Mouse (Mus musculus): ENCODE data around the gene Xrcc1. TPM values are rescaled to one million over a fixed set of nuclear protein-coding genes. Genes with fewer than 3 reads are reported as not detected.
"Not testable (repeated sequence)": the region's sequence is repeated elsewhere in the genome, so short reads cannot be mapped to it uniquely, and the experiment has no call there.

Gene Xrcc1
- polyA plus RNA-seq, 1 experiment from 2014 or later = 57.4 TPM

DNA sequence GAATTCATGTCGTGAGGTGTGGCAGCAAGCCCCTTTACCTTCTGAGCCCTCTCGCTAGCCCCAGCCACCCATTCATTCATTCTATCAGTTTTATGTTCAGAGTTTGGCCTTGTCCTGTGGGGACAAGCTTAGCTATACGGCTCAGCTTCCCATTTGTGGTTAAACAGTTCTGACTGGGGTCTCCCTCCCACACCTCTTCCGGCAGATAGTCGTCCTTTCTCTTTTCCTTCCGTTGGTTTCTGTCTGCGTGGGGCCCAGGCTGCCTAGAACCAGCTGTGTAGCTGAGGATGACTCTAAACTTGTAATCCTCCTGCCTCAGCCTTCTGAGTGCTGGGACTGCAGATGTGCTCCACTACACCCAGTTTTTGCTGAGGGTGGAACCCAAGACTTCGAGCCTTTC lies 71.7 kb downstream of the Xrcc1 start:
- no peak for ATAC-seq (ENCODE audit: insufficient number of reproducible peaks, insufficient read depth, low FRiP score, low read depth)
- Histone ChIP-seq H3K4me1 (ENCODE audit: control insufficient read depth in 2 of 2, insufficient read depth in 2 of 2, low read length in 2 of 2) (peaks cover 0 to under 1% of the 10 kb centered on the region in 2 experiments; a peak in 2 of 4 replicates), H3K4me3 (ENCODE audit: control insufficient read depth in 1 of 2, insufficient read depth in 1 of 2, low read depth in 1 of 2, low read length in 2 of 2) (no peak overlapping the region), H3K27ac (replicated peaks in 1 of 2; ENCODE audit: control insufficient read depth in 1 of 2, insufficient read depth in 1 of 2, low read depth in 2 of 2, low read length in 2 of 2) (no peak overlapping the region), H3K27me3 (ENCODE audit: control insufficient read depth, insufficient read depth, low read length) (peaks cover 13% of the 10 kb centered on the region), H3K36me3 (ENCODE audit: control insufficient read depth, insufficient read depth, low read length) (no peaks in the 10 kb centered on the region), H3K9me3 (ENCODE audit: control insufficient read depth, low read length) (0 out of 2 replicates have a peak, but pooled peaks cover 4% of the 10 kb centered on the region), H3K9ac (ENCODE audit: low read length) (no peak overlapping the region), H3K4me2 (ENCODE audit: low read length) (no peak overlapping the region)
- WGBS = 67% methylated on average over 8 of the region's 8 CpGs

DNA sequence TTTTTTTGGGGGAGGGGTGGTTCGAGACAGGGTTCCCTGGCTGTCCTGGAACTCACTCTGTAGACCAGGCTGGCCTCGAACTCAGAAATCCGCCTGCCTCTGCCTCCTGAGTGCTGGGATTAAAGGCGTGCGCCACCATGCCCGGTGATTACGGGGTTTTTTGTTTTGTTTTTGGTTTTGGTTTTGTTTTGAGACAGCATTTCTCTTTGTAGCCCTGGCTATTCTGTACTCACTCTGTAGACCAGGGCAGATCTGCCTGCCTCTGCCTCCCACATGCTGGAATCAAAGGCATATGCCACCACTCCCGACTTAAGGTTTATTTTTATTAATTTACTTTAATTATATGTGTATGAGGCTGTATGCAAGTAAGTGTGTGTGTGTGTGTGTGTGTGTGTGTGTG lies 72.3 kb downstream of the Xrcc1 start:
- not testable (repeated sequence) for H3K4me3 ChIP-seq (ENCODE audit: control insufficient read depth in 1 of 2, insufficient read depth in 1 of 2, low read depth in 1 of 2, low read length in 2 of 2); H3K36me3 ChIP-seq (ENCODE audit: control insufficient read depth, insufficient read depth, low read length); H3K27me3 ChIP-seq (ENCODE audit: control insufficient read depth, insufficient read depth, low read length); H3K4me1 ChIP-seq (ENCODE audit: control insufficient read depth in 2 of 2, insufficient read depth in 2 of 2, low read length in 2 of 2); H3K27ac ChIP-seq (replicated peaks in 1 of 2; ENCODE audit: control insufficient read depth in 1 of 2, insufficient read depth in 1 of 2, low read depth in 2 of 2, low read length in 2 of 2); ATAC-seq (ENCODE audit: insufficient number of reproducible peaks, insufficient read depth, low FRiP score, low read depth); H3K9me3 ChIP-seq (ENCODE audit: control insufficient read depth, low read length); H3K4me2 ChIP-seq (ENCODE audit: low read length); H3K9ac ChIP-seq (ENCODE audit: low read length)
- whole genome bisulfite sequencing = 85% methylated on average over 8 of the region's 8 CpGs

DNA sequence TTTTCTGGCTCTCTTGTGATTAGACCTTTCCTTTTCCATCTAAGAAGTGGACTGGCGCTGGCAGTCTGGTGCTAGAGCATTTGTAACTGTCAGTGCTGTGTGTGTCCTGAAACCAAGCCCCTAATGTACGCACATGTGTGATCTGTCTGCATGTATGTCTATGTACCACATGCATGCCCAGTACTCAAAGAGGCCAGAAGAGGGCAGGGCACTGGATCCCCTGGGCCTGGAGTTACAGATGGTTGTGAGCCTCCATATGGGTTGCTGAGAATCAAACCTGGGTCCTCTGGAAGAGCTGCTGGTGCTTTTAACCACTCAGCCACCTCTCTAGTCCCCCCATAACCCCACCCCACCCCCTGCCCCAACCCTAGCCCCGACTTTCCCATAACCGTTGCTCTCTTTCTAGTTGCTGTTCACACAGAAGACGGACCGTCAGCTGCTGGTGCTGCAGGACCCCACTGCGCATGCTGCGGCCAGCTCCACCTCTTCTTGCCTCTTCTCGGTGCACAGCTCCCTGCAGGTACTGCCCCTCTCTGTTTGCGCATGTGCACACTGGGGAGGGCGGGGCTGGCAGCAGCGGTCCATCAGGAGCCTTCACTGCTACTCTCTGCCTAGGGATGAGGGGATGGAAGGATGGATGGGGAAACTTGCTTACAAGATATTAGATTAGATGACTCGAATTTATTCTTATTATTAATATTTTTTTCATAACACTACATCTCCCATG lies 73.7 kb downstream of the Xrcc1 start:
- Histone ChIP-seq H3K9ac (ENCODE audit: low read length) (no peak overlapping the region), H3K4me1 (ENCODE audit: control insufficient read depth in 2 of 2, insufficient read depth in 2 of 2, low read length in 2 of 2) (no peaks in the 10 kb centered on the region), H3K27me3 (ENCODE audit: control insufficient read depth, insufficient read depth, low read length) (no peaks in the 10 kb centered on the region), H3K36me3 (ENCODE audit: control insufficient read depth, insufficient read depth, low read length) (no peaks in the 10 kb centered on the region), H3K9me3 (ENCODE audit: control insufficient read depth, low read length) (0 out of 2 replicates have a peak, but pooled peaks cover 4% of the 10 kb centered on the region), H3K4me3 (ENCODE audit: control insufficient read depth in 1 of 2, insufficient read depth in 1 of 2, low read depth in 1 of 2, low read length in 2 of 2) (no peak overlapping the region), H3K27ac (replicated peaks in 1 of 2; ENCODE audit: control insufficient read depth in 1 of 2, insufficient read depth in 1 of 2, low read depth in 2 of 2, low read length in 2 of 2) (no peak overlapping the region), H3K4me2 (ENCODE audit: low read length) (no peak overlapping the region)
- no peak for ATAC-seq (ENCODE audit: insufficient number of reproducible peaks, insufficient read depth, low FRiP score, low read depth)
- WGBS = 36% methylated on average over 13 of the region's 13 CpGs

DNA sequence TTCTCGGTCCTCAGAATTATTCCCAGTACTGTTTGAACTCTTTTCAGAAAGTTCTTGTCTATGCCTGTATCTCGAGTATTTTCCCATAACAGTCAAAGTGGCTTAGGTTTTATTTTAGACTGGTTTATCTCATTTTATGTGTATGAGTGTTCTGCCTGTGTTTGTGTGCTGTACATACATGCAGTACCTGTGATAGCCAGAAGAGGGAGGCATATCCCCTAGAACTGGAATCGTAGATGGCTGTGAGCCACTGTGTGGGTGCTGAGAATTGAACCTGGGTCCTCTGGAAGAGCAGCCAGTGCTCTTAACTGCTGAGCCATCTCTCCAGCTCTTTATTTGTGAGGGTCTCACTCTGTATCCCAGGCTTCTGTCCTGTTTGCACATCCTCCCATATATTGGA lies 75.1 kb downstream of the Xrcc1 start:
- no peak for ATAC-seq (ENCODE audit: insufficient number of reproducible peaks, insufficient read depth, low FRiP score, low read depth)
- no peaks in the 10 kb centered on the region for H3K27me3 ChIP-seq (ENCODE audit: control insufficient read depth, insufficient read depth, low read length)
- H3K4me1 ChIP-seq (ENCODE audit: control insufficient read depth in 2 of 2, insufficient read depth in 2 of 2, low read length in 2 of 2) = no peaks in the 10 kb centered on the region
- 81% methylated on average over 3 of the region's 3 CpGs for WGBS
- H3K9ac ChIP-seq (ENCODE audit: low read length) = no peak overlapping the region
- H3K36me3 ChIP-seq (ENCODE audit: control insufficient read depth, insufficient read depth, low read length) = no peaks in the 10 kb centered on the region
- H3K4me2 ChIP-seq (ENCODE audit: low read length) = no peak overlapping the region
- 0 out of 2 replicates have a peak, but pooled peaks cover 4% of the 10 kb centered on the region for H3K9me3 ChIP-seq (ENCODE audit: control insufficient read depth, low read length)
- H3K4me3 ChIP-seq (ENCODE audit: control insufficient read depth in 1 of 2, insufficient read depth in 1 of 2, low read depth in 1 of 2, low read length in 2 of 2) = no peak overlapping the region
- H3K27ac ChIP-seq (replicated peaks in 1 of 2; ENCODE audit: control insufficient read depth in 1 of 2, insufficient read depth in 1 of 2, low read depth in 2 of 2, low read length in 2 of 2) = no peak overlapping the region

DNA sequence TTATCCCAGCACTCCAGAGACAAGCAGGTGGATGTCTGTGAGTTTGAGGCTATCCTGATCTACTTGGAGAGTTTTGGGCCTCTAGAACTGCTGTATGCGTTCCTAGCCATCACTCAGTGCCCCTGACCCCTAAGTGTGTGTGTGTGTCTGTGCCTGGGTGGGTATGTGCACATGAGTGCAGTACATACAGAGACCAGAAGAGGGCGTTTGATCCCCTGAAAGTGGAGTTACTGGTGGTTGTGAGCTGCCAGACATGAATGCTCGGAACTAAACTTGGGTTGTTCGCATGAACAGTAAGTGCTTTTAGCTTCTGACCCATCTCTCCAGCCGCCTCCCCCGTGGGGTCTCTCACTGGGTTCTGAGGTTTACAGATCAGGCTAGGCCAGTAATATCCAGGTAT lies 76.9 kb downstream of the Xrcc1 start:
- no peaks in the 10 kb centered on the region for H3K4me1 ChIP-seq (ENCODE audit: control insufficient read depth in 2 of 2, insufficient read depth in 2 of 2, low read length in 2 of 2)
- H3K36me3 ChIP-seq (ENCODE audit: control insufficient read depth, insufficient read depth, low read length) = no peaks in the 10 kb centered on the region
- no peak overlapping the region for H3K27ac ChIP-seq (replicated peaks in 1 of 2; ENCODE audit: control insufficient read depth in 1 of 2, insufficient read depth in 1 of 2, low read depth in 2 of 2, low read length in 2 of 2)
- H3K9ac ChIP-seq (ENCODE audit: low read length) = no peak overlapping the region
- H3K4me2 ChIP-seq (ENCODE audit: low read length) = no peak overlapping the region
- H3K9me3 ChIP-seq (ENCODE audit: control insufficient read depth, low read length) = 0 out of 2 replicates have a peak, but pooled peaks cover 4% of the 10 kb centered on the region
- ATAC-seq (ENCODE audit: insufficient number of reproducible peaks, insufficient read depth, low FRiP score, low read depth) = no peak
- WGBS = 81% methylated on average over 6 of the region's 6 CpGs
- no peak overlapping the region for H3K4me3 ChIP-seq (ENCODE audit: control insufficient read depth in 1 of 2, insufficient read depth in 1 of 2, low read depth in 1 of 2, low read length in 2 of 2)
- H3K27me3 ChIP-seq (ENCODE audit: control insufficient read depth, insufficient read depth, low read length) = no peaks in the 10 kb centered on the region

Other genes with a start within 250 kb of the Xrcc1 start
- gene Zfp61, start 245.1 kb upstream of the Xrcc1 start, polyA plus RNA-seq (2014; fragmentation: Nextera tagmentation; extraction: Ambion mirVana) = 12.9 and 15.9 TPM in 2 replicates
- 4.5 and 6.3 TPM in 2 replicates for gene Zfp94, start 229.6 kb upstream of the Xrcc1 start, polyA plus RNA-seq (2014; fragmentation: Nextera tagmentation; extraction: Ambion mirVana)
- gene Tescl, start 212.4 kb upstream of the Xrcc1 start, polyA plus RNA-seq (2014; fragmentation: Nextera tagmentation; extraction: Ambion mirVana) = not detected in 2 replicates
- not detected in 2 replicates for gene Lypd5, start 197.1 kb upstream of the Xrcc1 start, polyA plus RNA-seq (2014; fragmentation: Nextera tagmentation; extraction: Ambion mirVana)
- 1.4 and 1.8 TPM in 2 replicates for gene Kcnn4, start 176.0 kb upstream of the Xrcc1 start, polyA plus RNA-seq (2014; fragmentation: Nextera tagmentation; extraction: Ambion mirVana)
- 18.4 and 20.7 TPM in 2 replicates for gene Smg9, start 146.7 kb upstream of the Xrcc1 start, polyA plus RNA-seq (2014; fragmentation: Nextera tagmentation; extraction: Ambion mirVana)
- not detected in 2 replicates for gene Irgc1, start 94.0 kb upstream of the Xrcc1 start, polyA plus RNA-seq (2014; fragmentation: Nextera tagmentation; extraction: Ambion mirVana)
- gene Plaur, start 83.8 kb upstream of the Xrcc1 start, polyA plus RNA-seq (2014; fragmentation: Nextera tagmentation; extraction: Ambion mirVana) = 7.9 and 8.2 TPM in 2 replicates
- 0.46 and 0.47 TPM in 2 replicates for gene Cadm4, start 64.3 kb upstream of the Xrcc1 start, polyA plus RNA-seq (2014; fragmentation: Nextera tagmentation; extraction: Ambion mirVana)
- gene Zfp428, start 39.3 kb upstream of the Xrcc1 start, polyA plus RNA-seq (2014; fragmentation: Nextera tagmentation; extraction: Ambion mirVana) = 23.7 and 28.2 TPM in 2 replicates
- gene AC161166.1, start 33.8 kb upstream of the Xrcc1 start, polyA plus RNA-seq (2014; fragmentation: Nextera tagmentation; extraction: Ambion mirVana) = 0.38 TPM in 1 of 2 replicates, not detected in the other
- 7.4 and 8.0 TPM in 2 replicates for gene Irgq, start 15.6 kb upstream of the Xrcc1 start, polyA plus RNA-seq (2014; fragmentation: Nextera tagmentation; extraction: Ambion mirVana)
- not detected in 2 replicates for gene Pinlyp, start 171 bp upstream of the Xrcc1 start, polyA plus RNA-seq (2014; fragmentation: Nextera tagmentation; extraction: Ambion mirVana)
- gene Ethe1, start 41.3 kb downstream of the Xrcc1 start, polyA plus RNA-seq (2014; fragmentation: Nextera tagmentation; extraction: Ambion mirVana) = 24.8 and 26.2 TPM in 2 replicates
- gene Zfp575, start 41.4 kb downstream of the Xrcc1 start, polyA plus RNA-seq (2014; fragmentation: Nextera tagmentation; extraction: Ambion mirVana) = 0.36 and 0.49 TPM in 2 replicates
- gene Phldb3, start 64.5 kb downstream of the Xrcc1 start, polyA plus RNA-seq (2014; fragmentation: Nextera tagmentation; extraction: Ambion mirVana) = 0.08 TPM in 1 of 2 replicates, not detected in the other
- gene Lypd3, start 90.3 kb downstream of the Xrcc1 start, polyA plus RNA-seq (2014; fragmentation: Nextera tagmentation; extraction: Ambion mirVana) = not detected in 2 replicates
- gene Tex101, start 130.4 kb downstream of the Xrcc1 start, polyA plus RNA-seq (2014; fragmentation: Nextera tagmentation; extraction: Ambion mirVana) = not detected in 2 replicates
- not detected in 2 replicates for gene BC049730, start 163.0 kb downstream of the Xrcc1 start, polyA plus RNA-seq (2014; fragmentation: Nextera tagmentation; extraction: Ambion mirVana)
- gene Gm4763, start 180.6 kb downstream of the Xrcc1 start, polyA plus RNA-seq (2014; fragmentation: Nextera tagmentation; extraction: Ambion mirVana) = not detected in 2 replicates
- not detected in 2 replicates for gene Cd177, start 214.0 kb downstream of the Xrcc1 start, polyA plus RNA-seq (2014; fragmentation: Nextera tagmentation; extraction: Ambion mirVana)
- gene Ceacam10, start 230.9 kb downstream of the Xrcc1 start, polyA plus RNA-seq (2014; fragmentation: Nextera tagmentation; extraction: Ambion mirVana) = not detected in 2 replicates